Mouse (Mus musculus) CH12.LX (cell line): ENCODE measurements around the gene Pik3r1. TPM values are rescaled to one million over a fixed set of nuclear protein-coding genes. Genes with fewer than 3 reads are reported as not detected.

Experiments used
- DNase-seq: peaks from one replicate; pipeline ENCODE4 v3.0.0-alpha.2; 2013; ENCODE audit errors: extremely low read depth
- H3K27ac ChIP-seq: 2 replicates; pipeline ENCODE4 v1.5.1; 2012; ENCODE audit warnings: low read depth, mild to moderate bottlenecking, control low read depth, moderate library complexity; ENCODE audit not compliant: insufficient read depth
- H3K27me3 ChIP-seq: replicated peaks from 2 replicates; pipeline ENCODE3; 2012; ENCODE audit warnings: inconsistent platforms
- H3K36me3 ChIP-seq, 2 experiments: replicated peaks in 1 of 2; 2 replicates each; pipeline versions ENCODE3 to v1.6.1; 2012; ENCODE audit warnings: inconsistent platforms in 1 of 2, low read length in 1 of 2, mild to moderate bottlenecking in 1 of 2, mixed read lengths in 1 of 2, moderate library complexity in 1 of 2; ENCODE audit not compliant: control insufficient read depth in 1 of 2, insufficient read depth in 1 of 2
- H3K4me1 ChIP-seq, 2 experiments: 2 replicates each; pipeline ENCODE4 v1.6.1; 2012; ENCODE audit warnings: inconsistent platforms in 1 of 2, moderate library complexity in 1 of 2; ENCODE audit not compliant: insufficient read depth in 2 of 2, control insufficient read depth in 1 of 2
- H3K4me2 ChIP-seq: 2 replicates; pipeline ENCODE4 v1.6.1; 2012; ENCODE audit warnings: low read depth, mild to moderate bottlenecking, control low read depth; ENCODE audit not compliant: poor library complexity, insufficient read depth, severe bottlenecking
- H3K4me3 ChIP-seq, 3 experiments: fragments of 150-350 bp in 1 of 3; sonication (generic) in 1 of 3; replicated peaks in 1 of 3; 2 replicates each; pipeline versions ENCODE3 to v1.5.1; 2011 to 2012; ENCODE audit warnings: low read depth in 2 of 3, low read length in 2 of 3, mild to moderate bottlenecking in 2 of 3, moderate library complexity in 2 of 3, control low read depth in 1 of 3, improper control_type of control experiment in 1 of 3, inconsistent platforms in 1 of 3, mixed read lengths in 1 of 3; ENCODE audit not compliant: poor library complexity in 1 of 3
- H3K79me2 ChIP-seq: replicated peaks from 2 replicates; pipeline ENCODE4 v1.6.1; 2012; ENCODE audit warnings: mild to moderate bottlenecking, moderate library complexity; ENCODE audit not compliant: control insufficient read depth, poor library complexity, insufficient read depth, severe bottlenecking; ENCODE audit errors: extremely low read depth
- H3K9ac ChIP-seq: 2 replicates; pipeline ENCODE4 v1.6.1; 2012; ENCODE audit warnings: low read depth, mild to moderate bottlenecking, control low read depth, moderate library complexity; ENCODE audit not compliant: insufficient read depth
- H3K9me3 ChIP-seq: replicated peaks from 2 replicates; pipeline ENCODE3; 2012; ENCODE audit warnings: low read length, inconsistent platforms, mixed read lengths
- BHLHE40 ChIP-seq: IDR thresholded peaks from 2 replicates; pipeline ENCODE4 v1.6.1; 2011; ENCODE audit warnings: mild to moderate bottlenecking, low read depth, low read length, improper control_type of control experiment
- CHD1 ChIP-seq: IDR thresholded peaks from 2 replicates; pipeline ENCODE4 v1.6.1; 2012; ENCODE audit warnings: low read depth, low read length, improper control_type of control experiment, inconsistent platforms
- CHD2 ChIP-seq: IDR thresholded peaks from 2 replicates; pipeline ENCODE4 v1.6.1; 2011; ENCODE audit warnings: low read length, improper control_type of control experiment
- CTCF ChIP-seq, 2 experiments: IDR thresholded peaks in 1 of 2; conservative IDR thresholded peaks in 1 of 2; 2 replicates each; pipeline ENCODE4 v1.5.1; 2011 to 2012; ENCODE audit warnings: low read depth in 2 of 2, low read length in 2 of 2, improper control_type of control experiment in 1 of 2, inconsistent platforms in 1 of 2, mild to moderate bottlenecking in 1 of 2, moderate library complexity in 1 of 2
- E2F4 ChIP-seq: IDR thresholded peaks from 2 replicates; pipeline ENCODE4 v1.6.1; 2011; ENCODE audit warnings: low read depth, low read length, improper control_type of control experiment; ENCODE audit not compliant: insufficient replicate concordance
- ELF1 ChIP-seq: IDR thresholded peaks from 2 replicates; pipeline ENCODE4 v1.6.1; 2014; ENCODE audit warnings: low read depth, mild to moderate bottlenecking, inconsistent platforms, low read length, improper control_type of control experiment
- EP300 ChIP-seq: IDR thresholded peaks from 2 replicates; pipeline ENCODE4 v1.6.1; 2011; ENCODE audit warnings: low read length, improper control_type of control experiment
- ETS1 ChIP-seq: conservative IDR thresholded peaks from 2 replicates; pipeline ENCODE4 v1.6.1; 2012; ENCODE audit warnings: low read depth, mild to moderate bottlenecking, inconsistent platforms, low read length, improper control_type of control experiment, moderate library complexity
- GABPA ChIP-seq: IDR thresholded peaks from 2 replicates; pipeline ENCODE4 v1.6.1; 2012; ENCODE audit warnings: low read depth, low read length, improper control_type of control experiment, inconsistent platforms; ENCODE audit not compliant: insufficient replicate concordance
- HCFC1 ChIP-seq: IDR thresholded peaks from 2 replicates; pipeline ENCODE4 v1.6.1; 2012; ENCODE audit warnings: low read depth, mild to moderate bottlenecking, inconsistent platforms, low read length, improper control_type of control experiment
- IRF4 ChIP-seq: IDR thresholded peaks from 2 replicates; pipeline ENCODE4 v1.6.1; 2014; ENCODE audit warnings: low read depth, mild to moderate bottlenecking, inconsistent platforms, low read length, improper control_type of control experiment
- JUN ChIP-seq: IDR thresholded peaks from 2 replicates; pipeline ENCODE4 v1.6.1; 2011; ENCODE audit warnings: low read depth, mild to moderate bottlenecking, low read length, improper control_type of control experiment, moderate library complexity; ENCODE audit not compliant: insufficient read depth
- JUND ChIP-seq: conservative IDR thresholded peaks from 2 replicates; pipeline ENCODE4 v1.6.1; 2011; ENCODE audit warnings: low read depth, low read length, improper control_type of control experiment
- KAT2A ChIP-seq: IDR thresholded peaks from 2 replicates; pipeline ENCODE4 v1.6.1; 2012; ENCODE audit warnings: low read length, improper control_type of control experiment, inconsistent platforms; ENCODE audit not compliant: insufficient replicate concordance
- MAFK ChIP-seq: IDR thresholded peaks from 2 replicates; pipeline ENCODE4 v1.6.1; 2011; ENCODE audit warnings: low read length, improper control_type of control experiment; ENCODE audit not compliant: insufficient replicate concordance
- MAX ChIP-seq: IDR thresholded peaks from 2 replicates; pipeline ENCODE4 v1.6.1; 2011; ENCODE audit warnings: low read length, improper control_type of control experiment
- MAZ ChIP-seq: IDR thresholded peaks from 2 replicates; pipeline ENCODE4 v1.6.1; 2012; ENCODE audit warnings: low read depth, mild to moderate bottlenecking, inconsistent platforms, low read length, improper control_type of control experiment, moderate library complexity
- MEF2A ChIP-seq: IDR thresholded peaks from 2 replicates; pipeline ENCODE4 v1.6.1; 2014; ENCODE audit warnings: low read depth, mild to moderate bottlenecking, inconsistent platforms, low read length, improper control_type of control experiment, borderline replicate concordance
- MXI1 ChIP-seq: IDR thresholded peaks from 2 replicates; pipeline ENCODE4 v1.6.1; 2011; ENCODE audit warnings: mild to moderate bottlenecking, low read depth, low read length, improper control_type of control experiment
- MYC ChIP-seq: IDR thresholded peaks from 2 replicates; pipeline ENCODE4 v1.6.1; 2011; ENCODE audit warnings: low read depth, mild to moderate bottlenecking, improper control_type of control experiment, low read length
- NELFE ChIP-seq: IDR thresholded peaks from 2 replicates; pipeline ENCODE4 v1.6.1; 2011; ENCODE audit warnings: low read depth, low read length, improper control_type of control experiment
- NRF1 ChIP-seq: IDR thresholded peaks from 2 replicates; pipeline ENCODE4 v1.6.1; 2014; ENCODE audit warnings: low read depth, mild to moderate bottlenecking, inconsistent platforms, low read length, improper control_type of control experiment, moderate library complexity
- PAX5 ChIP-seq: IDR thresholded peaks from 2 replicates; pipeline ENCODE4 v1.6.1; 2012; ENCODE audit warnings: low read length, inconsistent platforms, mixed read lengths
- POLR2A ChIP-seq: IDR thresholded peaks from 2 replicates; pipeline ENCODE4 v1.6.1; 2011; ENCODE audit warnings: low read depth, mild to moderate bottlenecking, improper control_type of control experiment, low read length
- POLR2AphosphoS2 ChIP-seq: IDR thresholded peaks from 2 replicates; pipeline ENCODE4 v1.6.1; 2011; ENCODE audit warnings: low read depth, low read length, improper control_type of control experiment
- RAD21 ChIP-seq: IDR thresholded peaks from 2 replicates; pipeline ENCODE4 v1.6.1; 2011; ENCODE audit warnings: low read depth, mild to moderate bottlenecking, low read length, improper control_type of control experiment, moderate library complexity
- RCOR1 ChIP-seq: conservative IDR thresholded peaks from 2 replicates; pipeline ENCODE4 v1.6.1; 2012; ENCODE audit warnings: low read depth, mild to moderate bottlenecking, inconsistent platforms, low read length, improper control_type of control experiment
- SIN3A ChIP-seq: IDR thresholded peaks from 2 replicates; pipeline ENCODE4 v1.6.1; 2012; ENCODE audit warnings: low read length, improper control_type of control experiment, inconsistent platforms
- SMC3 ChIP-seq: IDR thresholded peaks from 2 replicates; pipeline ENCODE4 v1.6.1; 2011; ENCODE audit warnings: low read depth, low read length, improper control_type of control experiment
- TBP ChIP-seq: conservative IDR thresholded peaks from 2 replicates; pipeline ENCODE4 v1.6.1; 2011; ENCODE audit warnings: low read depth, low read length, improper control_type of control experiment
- TCF12 ChIP-seq: IDR thresholded peaks from 2 replicates; pipeline ENCODE4 v1.6.1; 2014; ENCODE audit warnings: low read depth, mild to moderate bottlenecking, inconsistent platforms, low read length, improper control_type of control experiment
- UBTF ChIP-seq: IDR thresholded peaks from 2 replicates; pipeline ENCODE4 v1.6.1; 2012; ENCODE audit warnings: low read depth, mild to moderate bottlenecking, inconsistent platforms, low read length, improper control_type of control experiment, moderate library complexity
- USF1 ChIP-seq: IDR thresholded peaks from 2 replicates; pipeline ENCODE4 v1.6.1; 2014; ENCODE audit warnings: low read depth, mild to moderate bottlenecking, inconsistent platforms, low read length, improper control_type of control experiment
- USF2 ChIP-seq: conservative IDR thresholded peaks from 2 replicates; pipeline ENCODE4 v1.6.1; 2011; ENCODE audit warnings: low read depth, low read length, improper control_type of control experiment
- ZC3H11A ChIP-seq: IDR thresholded peaks from 2 replicates; pipeline ENCODE4 v1.6.1; 2012; ENCODE audit warnings: low read depth, mild to moderate bottlenecking, inconsistent platforms, low read length, improper control_type of control experiment
- ZKSCAN1 ChIP-seq: IDR thresholded peaks from 2 replicates; pipeline ENCODE4 v1.6.1; 2012; ENCODE audit warnings: low read depth, inconsistent platforms, low read length, improper control_type of control experiment, borderline replicate concordance
- ZMIZ1 ChIP-seq: IDR thresholded peaks from 2 replicates; pipeline ENCODE4 v1.6.1; 2012; ENCODE audit warnings: low read depth, mild to moderate bottlenecking, inconsistent platforms, low read length, improper control_type of control experiment
- ZNF384 ChIP-seq: IDR thresholded peaks from 2 replicates; pipeline ENCODE4 v1.6.1; 2012; ENCODE audit warnings: low read depth, low read length, improper control_type of control experiment, inconsistent platforms
- dilution Hi-C: fragments of 300-500 bp; cut with MboI; formaldehyde crosslinking; loops from 2 replicates; pipeline ENCODE4 v1.14.3; 2020; ENCODE audit warnings: low sequenced_read_pairs; ENCODE audit not compliant: extremely low pct_unique_long_range_greater_than_20kb, extremely low pct_ligation_motif_present
- in situ Hi-C: fragments of 300-500 bp; cut with MboI; formaldehyde crosslinking; loops from 3 replicates; pipeline ENCODE4 v1.14.3; 2019; ENCODE audit warnings: low sequenced_read_pairs, low pct_ligation_motif_present, low pct_unique_long_range_greater_than_20kb, mixed read lengths
- polyA plus RNA-seq: library from polyadenylated mRNA; unstranded; fragments of >175 nt; gene quantifications from 2 replicates; pipeline ENCODE4 v1.2.1, GENCODE M21; 2012; ENCODE audit warnings: low read depth; ENCODE audit not compliant: insufficient read length
- total RNA-seq, 2 experiments: library from RNA; depleted of rRNA; stranded (reverse); fragments of 300-350 nt in 1 of 2; fragments of >200 nt in 1 of 2; gene quantifications; 2 replicates each; pipeline ENCODE4 v1.2.3; 2012 to 2014

Gene Pik3r1
- total and polyA plus RNA-seq, 3 experiments = 17.5 to 21.0 (median 19.3) TPM

- in situ Hi-C loops = no loop called here
- TF ChIP-seq TBP = no peak
- TF ChIP-seq CTCF (conservative IDR thresholded peaks at IDR 0.05 in 1 of 2, IDR thresholded peaks at IDR 0.05 in 1 of 2; ENCODE audit: low read depth in 2 of 2, low read length in 2 of 2) = peak; percentile 77 to 91
- TF ChIP-seq NRF1 = no peak
- no peak for TF ChIP-seq MAFK
- TF ChIP-seq MAZ = no peak
- no peak for TF ChIP-seq BHLHE40
- TF ChIP-seq MEF2A = no peak
- TF ChIP-seq RAD21 = peak; percentile 93
- TF ChIP-seq TCF12 = no peak
- no peak for TF ChIP-seq USF2
- TF ChIP-seq SIN3A = no peak
- TF ChIP-seq ZNF384 = no peak
- TF ChIP-seq ETS1 = no peak
- TF ChIP-seq IRF4 = 0 out of 2 replicates have a peak, but pooled peaks have one; percentile 33
- TF ChIP-seq NELFE = 0 out of 2 replicates have a peak, but pooled peaks have one; percentile 29
- TF ChIP-seq JUN = no peak
- peak; percentile 85 for TF ChIP-seq ZC3H11A
- no peak for TF ChIP-seq GABPA
- TF ChIP-seq POLR2AphosphoS2 = no peak
- no peak for TF ChIP-seq EP300
- TF ChIP-seq ELF1 = no peak
- TF ChIP-seq KAT2A = no peak
- no peak for TF ChIP-seq E2F4
- TF ChIP-seq RCOR1 = no peak
- TF ChIP-seq USF1 = no peak
- TF ChIP-seq ZKSCAN1 = no peak
- no peak for TF ChIP-seq PAX5
- no peak for TF ChIP-seq ZMIZ1
- TF ChIP-seq MYC = peak; percentile 61; the same call in 1 of the 2 replicates
- no peak for TF ChIP-seq HCFC1
- TF ChIP-seq MXI1 = no peak; the same call in 1 of the 2 replicates
- TF ChIP-seq CHD2 = no peak
- no peak for TF ChIP-seq UBTF
- TF ChIP-seq MAX = no peak
- TF ChIP-seq SMC3 = peak; percentile 92
- TF ChIP-seq JUND = peak; percentile 38; the same call in 1 of the 2 replicates
- TF ChIP-seq POLR2A = no peak
- TF ChIP-seq CHD1 = 0 out of 2 replicates have a peak, but pooled peaks have one; percentile 14
- TF ChIP-seq, all 38 proteins: peak for 9
- H3K27ac ChIP-seq = no peak overlapping the region
- H3K9me3 ChIP-seq = no peaks in the 10 kb centered on the region
- peaks cover 4 to 41% of the 10 kb centered on the region in 2 experiments; a peak in 3 of 4 replicates for H3K4me1 ChIP-seq
- peak overlapping the region; percentile 83 for H3K4me2 ChIP-seq
- H3K79me2 ChIP-seq = no peaks in the 10 kb centered on the region; the same call in 1 of the 2 replicates
- peaks cover 3 to 31% of the 10 kb centered on the region in 2 experiments for H3K36me3 ChIP-seq
- peak overlapping the region in 1 of 3 experiments; percentile 2 for H3K4me3 ChIP-seq
- DNase-seq = peak; percentile 92
- peak overlapping the region; percentile 50; the same call in 1 of the 2 replicates for H3K9ac ChIP-seq
- no peaks in the 10 kb centered on the region for H3K27me3 ChIP-seq
- dilution Hi-C loops = no loop called here
Observed at GRCm38 (mm10) chr13:101695876-101696275, 72.1 kb downstream of the Pik3r1 start.
